Mouse (Mus musculus) ES-Bruce4 (cell line): ENCODE results near the gene Dlgap4. TPM values are rescaled to one million over a fixed set of nuclear protein-coding genes. Genes with fewer than 3 reads are reported as not detected.

Experiments used
- H3K27ac ChIP-seq: 2 replicates; pipeline ENCODE4 v1.5.1; 2012; ENCODE audit warnings: low read length, inconsistent platforms; ENCODE audit not compliant: insufficient read depth
- H3K27me3 ChIP-seq: 2 replicates; pipeline ENCODE4 v1.6.1; 2012; ENCODE audit warnings: mild to moderate bottlenecking, low read length, inconsistent platforms; ENCODE audit not compliant: control insufficient read depth, poor library complexity, insufficient read depth, severe bottlenecking
- H3K36me3 ChIP-seq: 2 replicates; pipeline ENCODE4 v1.6.1; 2012; ENCODE audit warnings: inconsistent platforms, mild to moderate bottlenecking, low read length, moderate library complexity; ENCODE audit not compliant: control insufficient read depth, poor library complexity, insufficient read depth, severe bottlenecking
- H3K4me1 ChIP-seq: one replicate; pipeline ENCODE4 v1.8.1; 2011; ENCODE audit warnings: low read length; ENCODE audit not compliant: control insufficient read depth, insufficient read depth
- H3K4me3 ChIP-seq: 2 replicates; pipeline ENCODE4 v1.5.1; 2011; ENCODE audit warnings: low read depth, mild to moderate bottlenecking, low read length
- H3K9ac ChIP-seq: 2 replicates; pipeline ENCODE4 v1.6.1; 2012; ENCODE audit warnings: low read depth, mild to moderate bottlenecking, inconsistent platforms; ENCODE audit not compliant: poor library complexity, severe bottlenecking
- H3K9me3 ChIP-seq: replicated peaks from 2 replicates; pipeline ENCODE4 v1.6.1; 2012; ENCODE audit warnings: mild to moderate bottlenecking, low read length, inconsistent platforms; ENCODE audit not compliant: control insufficient read depth, poor library complexity, insufficient read depth, severe bottlenecking
- CTCF ChIP-seq: IDR thresholded peaks from one replicate; pipeline ENCODE4 v1.8.1; 2011; ENCODE audit warnings: low read depth, low read length
- EP300 ChIP-seq: IDR thresholded peaks from 2 replicates; pipeline ENCODE4 v1.6.1; 2011; ENCODE audit warnings: low read depth, low read length; ENCODE audit not compliant: insufficient read depth
- POLR2A ChIP-seq: IDR thresholded peaks from one replicate; pipeline ENCODE4 v1.8.1; 2011; ENCODE audit warnings: low read length; ENCODE audit not compliant: insufficient read depth
- polyA plus RNA-seq: library from polyadenylated mRNA; stranded (reverse); fragments of >200 nt; gene quantifications from 2 replicates; pipeline ENCODE4 v1.2.4, GENCODE M21; 2011; ENCODE audit warnings: low read depth; ENCODE audit not compliant: missing spikeins, insufficient read depth, insufficient read length

Dlgap4 gene
- 60.6 and 79.3 TPM in 2 replicates for polyA plus RNA-seq

GRCm38 (mm10) chr2:156613541-156614257, at the start of gene Dlgap4:
Gene Dlgap4 (plus strand): TSS chr2:156613705.
- H3K9me3 ChIP-seq, result no peaks in the 10 kb centered on the region
- peak within 1 kb of the TSS; percentile 97 for H3K4me3 ChIP-seq
- H3K4me1 ChIP-seq, result no peaks in the 10 kb centered on the region
- peak within 1 kb of the TSS; percentile 85 for H3K9ac ChIP-seq
- no peaks in the 10 kb centered on the region for H3K27me3 ChIP-seq
- no peak within 1 kb of the TSS for H3K27ac ChIP-seq
- no peak for TF ChIP-seq EP300
- TF ChIP-seq POLR2A, result no peak
- no peak for TF ChIP-seq CTCF
- H3K36me3 ChIP-seq, result no peaks in the 10 kb centered on the region

GRCm38 (mm10) chr2:156566512-156566911, 47.0 kb upstream of the Dlgap4 start:
- H3K27ac ChIP-seq, result no peak overlapping the region
- no peaks in the 10 kb centered on the region for H3K27me3 ChIP-seq
- H3K9ac ChIP-seq, result no peak overlapping the region
- no peak overlapping the region for H3K4me3 ChIP-seq
- no peaks in the 10 kb centered on the region for H3K4me1 ChIP-seq
- no peaks in the 10 kb centered on the region for H3K9me3 ChIP-seq
- TF ChIP-seq CTCF, result no peak
- no peak for TF ChIP-seq EP300
- TF ChIP-seq POLR2A, result no peak
- peaks cover 22% of the 10 kb centered on the region for H3K36me3 ChIP-seq

- Histone ChIP-seq H3K36me3 (peaks cover 22% of the 10 kb centered on the region), H3K27ac (no peak overlapping the region), H3K4me1 (no peaks in the 10 kb centered on the region), H3K9ac (no peak overlapping the region), H3K27me3 (no peaks in the 10 kb centered on the region), H3K9me3 (no peaks in the 10 kb centered on the region), H3K4me3 (no peak overlapping the region)
- TF ChIP-seq EP300 (no peak), POLR2A (no peak), CTCF (no peak)
Measured at GRCm38 (mm10) chr2:156568647-156569046, 44.9 kb upstream of the Dlgap4 start.

GRCm38 (mm10) chr2:156569261-156569660, 44.2 kb upstream of the Dlgap4 start:
- H3K27ac ChIP-seq, result no peak overlapping the region
- H3K36me3 ChIP-seq, result peaks cover 18% of the 10 kb centered on the region
- no peaks in the 10 kb centered on the region for H3K4me1 ChIP-seq
- H3K9ac ChIP-seq, result no peak overlapping the region
- H3K4me3 ChIP-seq, result no peak overlapping the region
- TF ChIP-seq POLR2A (no peak), EP300 (no peak), CTCF (no peak)
- no peaks in the 10 kb centered on the region for H3K27me3 ChIP-seq
- H3K9me3 ChIP-seq, result no peaks in the 10 kb centered on the region

GRCm38 (mm10) chr2:156571521-156571920, 42.0 kb upstream of the Dlgap4 start:
- Histone ChIP-seq H3K27ac (no peak overlapping the region), H3K9me3 (no peaks in the 10 kb centered on the region), H3K4me3 (no peak overlapping the region), H3K9ac (no peak overlapping the region), H3K27me3 (no peaks in the 10 kb centered on the region), H3K36me3 (peaks cover 16% of the 10 kb centered on the region), H3K4me1 (no peaks in the 10 kb centered on the region)
- no peak for TF ChIP-seq POLR2A
- no peak for TF ChIP-seq EP300
- TF ChIP-seq CTCF, result no peak

- Histone ChIP-seq H3K9me3 (no peaks in the 10 kb centered on the region), H3K4me1 (no peaks in the 10 kb centered on the region), H3K36me3 (no peaks in the 10 kb centered on the region), H3K27me3 (no peaks in the 10 kb centered on the region), H3K9ac (no peak overlapping the region), H3K4me3 (no peak overlapping the region), H3K27ac (no peak overlapping the region)
- TF ChIP-seq CTCF (no peak), POLR2A (no peak), EP300 (no peak)
Measured at GRCm38 (mm10) chr2:156576850-156577587, 36.5 kb upstream of the Dlgap4 start.
